Comparison of ENCODE assay signal across 8 mouse cellular contexts in genomic region chr11:51615601-51616000, GRCm38 (mm10). TPM values are rescaled to one million over a fixed set of nuclear protein-coding genes. Genes with fewer than 3 reads are reported as not detected.
DNase-seq lines count a peak whose midpoint lies in the region; ATAC-seq and TF ChIP-seq lines count a peak whose summit lies in the region.

No protein-coding gene starts in this region.

- peak overlapping the region; percentile 66 for H3K4me2 ChIP-seq in lung, embryonic 14.5 days
- peak overlapping the region; percentile 61 for H3K4me2 ChIP-seq in neural tube, embryonic 15.5 days

- peak; percentile 68 for ATAC-seq in lung, embryonic 14.5 days (ENCODE audit: insufficient read depth)
- no peak for ATAC-seq in neural tube, embryonic 15.5 days (ENCODE audit: low FRiP score)

- no peak for TF ChIP-seq EP300 in MEL (IDR thresholded peaks at IDR 0.05; ENCODE audit: low read depth in 1 of 2, low read length in 2 of 2)

- peaks cover 5 to 25% of the 10 kb centered on the region in 2 experiments for H3K4me1 ChIP-seq in MEL (ENCODE audit: control insufficient read depth in 1 of 2, insufficient read depth in 2 of 2, low read length in 2 of 2)
- H3K4me1 ChIP-seq in lung, embryonic 14.5 days (ENCODE audit: insufficient read depth) = peaks cover 3% of the 10 kb centered on the region; the same call in 1 of the 2 replicates
- peaks cover 24% of the 10 kb centered on the region for H3K4me1 ChIP-seq in neural tube, embryonic 15.5 days

- 2% methylated on average over 14 of the region's 14 CpGs for WGBS in lung, embryonic 14.5 days
- 4% methylated on average over 14 of the region's 14 CpGs for WGBS in neural tube, embryonic 15.5 days

- peak overlapping the region; percentile 83 for H3K27ac ChIP-seq in MEL (ENCODE audit: control insufficient read depth, low read depth, low read length)
- H3K27ac ChIP-seq in lung, embryonic 14.5 days (ENCODE audit: low read depth) = peak overlapping the region; percentile 89
- peak overlapping the region; percentile 45 for H3K27ac ChIP-seq in neural tube, embryonic 15.5 days (replicated peaks)

- peaks cover 0 to 10% of the 10 kb centered on the region in 2 experiments; a peak in 2 of 4 replicates for H3K36me3 ChIP-seq in MEL (ENCODE audit: control insufficient read depth in 1 of 2, insufficient read depth in 2 of 2, low read length in 2 of 2)
- H3K36me3 ChIP-seq in lung, embryonic 14.5 days (ENCODE audit: insufficient read depth) = no peaks in the 10 kb centered on the region
- H3K36me3 ChIP-seq in neural tube, embryonic 15.5 days = no peaks in the 10 kb centered on the region

- peak overlapping the region; percentile 71 to 75 for H3K4me3 ChIP-seq in MEL (ENCODE audit: control insufficient read depth in 1 of 2, insufficient read depth in 1 of 2, low read depth in 2 of 2, low read length in 2 of 2)
- peak overlapping the region; percentile 29 for H3K4me3 ChIP-seq in lung, embryonic 14.5 days (ENCODE audit: low read depth, low read length)
- H3K4me3 ChIP-seq in neural tube, embryonic 15.5 days (replicated peaks) = peak overlapping the region; percentile 32

- TF ChIP-seq RAD21 in MEL (IDR thresholded peaks at IDR 0.05; ENCODE audit: low read depth, low read length) = no peak

- H3K9me3 ChIP-seq in MEL (replicated peaks; ENCODE audit: insufficient read depth, low read length) = no peaks in the 10 kb centered on the region
- no peaks in the 10 kb centered on the region for H3K9me3 ChIP-seq in lung, embryonic 14.5 days (ENCODE audit: low read depth, low read length)
- H3K9me3 ChIP-seq in neural tube, embryonic 15.5 days (replicated peaks) = no peaks in the 10 kb centered on the region

- H3K27me3 ChIP-seq in MEL (ENCODE audit: control insufficient read depth in 1 of 2, insufficient read depth in 2 of 2, low read length in 2 of 2) = no peaks in the 10 kb centered on the region
- no peaks in the 10 kb centered on the region for H3K27me3 ChIP-seq in lung, embryonic 14.5 days (ENCODE audit: insufficient read depth, low read length)
- no peaks in the 10 kb centered on the region for H3K27me3 ChIP-seq in neural tube, embryonic 15.5 days (replicated peaks)

- TF ChIP-seq POLR2A in MEL (IDR thresholded peaks at IDR 0.05; ENCODE audit: control insufficient read depth in 1 of 2, insufficient read depth in 1 of 2, low read depth in 1 of 2, low read length in 2 of 2, poor library complexity in 1 of 2) = peak; percentile 74 to 99; a peak in 3 of 4 replicates

- H3K9ac ChIP-seq in MEL (ENCODE audit: control insufficient read depth, low read depth, low read length, poor library complexity, severe bottlenecking) = peak overlapping the region; percentile 81
- peak overlapping the region; percentile 34 for H3K9ac ChIP-seq in lung, embryonic 14.5 days
- peak overlapping the region; percentile 36 for H3K9ac ChIP-seq in neural tube, embryonic 15.5 days (replicated peaks)

- peak; percentile 82 for DNase-seq in 3134 (ENCODE audit: extremely low read depth, insufficient read length, low spot score)
- peak; percentile 97 for DNase-seq in MEL (ENCODE audit: low read depth, low spot score)
- peak; percentile 85 for DNase-seq in embryo, embryonic 11 days
- peak; percentile 86 to 91 for DNase-seq in heart, adult 18-20 months
- peak; percentile 79 for DNase-seq in kidney, adult 11 months
- peak; percentile 87 for DNase-seq in lung, embryonic 14.5 days
- peak; percentile 69 to 74 for DNase-seq in thymus, postnatal 36 days

- peaks cover 13% of the 10 kb centered on the region for H3K79me2 ChIP-seq in MEL (ENCODE audit: control insufficient read depth, insufficient read depth, low read length, poor library complexity)

- no peak for TF ChIP-seq CTCF in MEL (IDR thresholded peaks at IDR 0.05 in 2 of 3, conservative IDR thresholded peaks at IDR 0.05 in 1 of 3; ENCODE audit: control insufficient read depth in 1 of 3, insufficient read depth in 1 of 3, low read depth in 2 of 3, low read length in 3 of 3, poor library complexity in 1 of 3, severe bottlenecking in 1 of 3)
- no peak for TF ChIP-seq CTCF in lung, embryonic 14.5 days (IDR thresholded peaks at IDR 0.05; ENCODE audit: low read depth)

TF ChIP-seq in MEL, 35 proteins besides CTCF, POLR2A, EP300 and RAD21 (continues in another document):
- TF ChIP-seq SMC3 (IDR thresholded peaks at IDR 0.05; ENCODE audit: low read depth, low read length) = no peak
- no peak for TF ChIP-seq MYB (IDR thresholded peaks at IDR 0.05; ENCODE audit: low read depth, low read length)
- peak; percentile 82 for TF ChIP-seq HCFC1 (IDR thresholded peaks at IDR 0.05; ENCODE audit: low read depth, low read length)
- TF ChIP-seq ELF1 (IDR thresholded peaks at IDR 0.05; ENCODE audit: low read depth, low read length) = peak; percentile 98
- TF ChIP-seq CHD2 (IDR thresholded peaks at IDR 0.05; ENCODE audit: low read length) = no peak
- TF ChIP-seq ZNF384 (IDR thresholded peaks at IDR 0.05; ENCODE audit: low read depth, low read length) = no peak
- TF ChIP-seq E2F4 (IDR thresholded peaks at IDR 0.05; ENCODE audit: borderline replicate concordance, low read depth, low read length) = no peak
- peak; percentile 83 for TF ChIP-seq TBP (IDR thresholded peaks at IDR 0.05; ENCODE audit: low read depth, low read length)
- no peak for TF ChIP-seq MEF2A (IDR thresholded peaks at IDR 0.05; ENCODE audit: extremely low read depth, insufficient replicate concordance, low read depth, low read length, poor library complexity, severe bottlenecking)
- no peak for TF ChIP-seq CHD1 (IDR thresholded peaks at IDR 0.05; ENCODE audit: low read depth, low read length)
- TF ChIP-seq ZKSCAN1 (IDR thresholded peaks at IDR 0.05; ENCODE audit: low read depth, low read length) = no peak
- TF ChIP-seq ZMIZ1 (IDR thresholded peaks at IDR 0.05; ENCODE audit: low read depth, low read length) = peak; percentile 92; the same call in 1 of the 2 replicates
- TF ChIP-seq MYC (IDR thresholded peaks at IDR 0.05; ENCODE audit: low read depth, low read length) = no peak; the same call in 1 of the 2 replicates
- TF ChIP-seq GATA1 (IDR thresholded peaks at IDR 0.05; ENCODE audit: low read depth, low read length) = no peak
- TF ChIP-seq POLR2AphosphoS5 (IDR thresholded peaks at IDR 0.05; ENCODE audit: borderline replicate concordance, low read depth, low read length) = peak; percentile 53; the same call in 1 of the 2 replicates
- no peak for TF ChIP-seq JUND (IDR thresholded peaks at IDR 0.05; ENCODE audit: low read depth, low read length)
- no peak for TF ChIP-seq RCOR1 (IDR thresholded peaks at IDR 0.05; ENCODE audit: low read depth, low read length)
- TF ChIP-seq MAX (IDR thresholded peaks at IDR 0.05; ENCODE audit: low read length) = no peak
- no peak for TF ChIP-seq GABPA (IDR thresholded peaks at IDR 0.05; ENCODE audit: low read depth, low read length)
- no peak for TF ChIP-seq ZC3H11A (IDR thresholded peaks at IDR 0.05; ENCODE audit: low read depth, low read length)
- peak; percentile 65 for TF ChIP-seq TCF12 (IDR thresholded peaks at IDR 0.05; ENCODE audit: low read depth, low read length)
- TF ChIP-seq TAL1 (IDR thresholded peaks at IDR 0.05; ENCODE audit: low read length) = no peak
- TF ChIP-seq BHLHE40 (IDR thresholded peaks at IDR 0.05; ENCODE audit: borderline replicate concordance, low read depth, low read length) = no peak
- TF ChIP-seq NELFE (IDR thresholded peaks at IDR 0.05; ENCODE audit: low read depth, low read length) = peak; percentile 96

RNA-seq across cellular contexts. Expression of gene Nhp2, which starts 3.9 kb away (rescaled TPM):
- total RNA-seq in MEL (2012; rRNA removed) = 588 and 649 TPM in 2 replicates
- polyA plus RNA-seq in MEL (2012; ENCODE audit: insufficient read depth in 1 of 2, insufficient read length in 2 of 2, low read depth in 1 of 2, low replicate concordance in 2 of 2, missing spikeins in 1 of 2) = 1,000 to 10,000 TPM in 1 of 2 experiments, 100 to 1,000 TPM in 1; 739 to 6,489 TPM
- total RNA-seq in heart, adult 18-20 months (2021) = 10 to 100 TPM; 21.8 to 23.6 TPM
- 178 and 187 TPM in 2 replicates for polyA plus RNA-seq in lung, embryonic 14.5 days (2014; fragmentation: Nextera tagmentation; extraction: Ambion mirVana)
- 96.3 and 117 TPM in 2 replicates for polyA plus RNA-seq in neural tube, embryonic 15.5 days (2015; fragmentation: Nextera tagmentation; extraction: Ambion mirVana)

RNA-seq across cellular contexts. Expression of gene Hnrnpab, which starts 9.0 kb away (rescaled TPM):
- total RNA-seq in MEL (2012; rRNA removed) = 894 and 908 TPM in 2 replicates
- 1,000 to 10,000 TPM in 1 of 2 experiments, 100 to 1,000 TPM in 1; 184 to 1,104 TPM for polyA plus RNA-seq in MEL (2012; ENCODE audit: insufficient read depth in 1 of 2, insufficient read length in 2 of 2, low read depth in 1 of 2, low replicate concordance in 2 of 2, missing spikeins in 1 of 2)
- total RNA-seq in heart, adult 18-20 months (2021) = 100 to 1,000 TPM; 132 to 133 TPM
- polyA plus RNA-seq in lung, embryonic 14.5 days (2014; fragmentation: Nextera tagmentation; extraction: Ambion mirVana) = 676 and 703 TPM in 2 replicates
- polyA plus RNA-seq in neural tube, embryonic 15.5 days (2015; fragmentation: Nextera tagmentation; extraction: Ambion mirVana) = 241 and 285 TPM in 2 replicates

RNA-seq across cellular contexts. Expression of gene Rmnd5b, which starts 20.1 kb away (rescaled TPM):
- total RNA-seq in MEL (2012; rRNA removed) = 52.5 and 55.1 TPM in 2 replicates
- 10 to 100 TPM in 1 of 2 experiments, not detected in 1; 63.0 TPM for polyA plus RNA-seq in MEL (2012; ENCODE audit: insufficient read depth in 1 of 2, insufficient read length in 2 of 2, low read depth in 1 of 2, low replicate concordance in 2 of 2, missing spikeins in 1 of 2)
- 10 to 100 TPM; 15.7 to 16.4 TPM for total RNA-seq in heart, adult 18-20 months (2021)
- polyA plus RNA-seq in lung, embryonic 14.5 days (2014; fragmentation: Nextera tagmentation; extraction: Ambion mirVana) = 39.4 and 43.6 TPM in 2 replicates
- polyA plus RNA-seq in neural tube, embryonic 15.5 days (2015; fragmentation: Nextera tagmentation; extraction: Ambion mirVana) = 79.1 and 79.8 TPM in 2 replicates

RNA-seq across cellular contexts. Expression of gene Phykpl, which starts 31.0 kb away (rescaled TPM):
- total RNA-seq in MEL (2012; rRNA removed) = 17.2 and 22.7 TPM in 2 replicates
- polyA plus RNA-seq in MEL (2012; ENCODE audit: insufficient read depth in 1 of 2, insufficient read length in 2 of 2, low read depth in 1 of 2, low replicate concordance in 2 of 2, missing spikeins in 1 of 2) = 10 to 100 TPM in 1 of 2 experiments, not detected in 1; 23.0 TPM
- total RNA-seq in heart, adult 18-20 months (2021) = 1 to 10 TPM; 7.8 to 8.5 TPM
- 19.6 and 23.3 TPM in 2 replicates for polyA plus RNA-seq in lung, embryonic 14.5 days (2014; fragmentation: Nextera tagmentation; extraction: Ambion mirVana)
- polyA plus RNA-seq in neural tube, embryonic 15.5 days (2015; fragmentation: Nextera tagmentation; extraction: Ambion mirVana) = 8.1 and 10.9 TPM in 2 replicates

RNA-seq across cellular contexts. Expression of gene N4bp3, which starts 35.0 kb away (rescaled TPM):
- total RNA-seq in MEL (2012; rRNA removed) = 6.9 and 7.1 TPM in 2 replicates
- 10 to 100 TPM in 1 of 2 experiments, not detected in 1; 11.5 TPM for polyA plus RNA-seq in MEL (2012; ENCODE audit: insufficient read depth in 1 of 2, insufficient read length in 2 of 2, low read depth in 1 of 2, low replicate concordance in 2 of 2, missing spikeins in 1 of 2)
- 10 to 100 TPM in 1 of 2 experiments, 1 to 10 TPM in 1; 9.4 to 11.4 TPM for total RNA-seq in heart, adult 18-20 months (2021)
- polyA plus RNA-seq in lung, embryonic 14.5 days (2014; fragmentation: Nextera tagmentation; extraction: Ambion mirVana) = 35.5 and 39.2 TPM in 2 replicates
- 30.0 and 31.9 TPM in 2 replicates for polyA plus RNA-seq in neural tube, embryonic 15.5 days (2015; fragmentation: Nextera tagmentation; extraction: Ambion mirVana)
